Mouse (Mus musculus) mouse trophoblast stem cell (cell line): ENCODE data around the gene Pdcd1lg2.

Experiments
- in situ Hi-C, 2 experiments: fragments of 300-500 bp; cut with MseI, MboI; formaldehyde crosslinking; loops; 2 replicates in 1 of 2; 3 replicates in 1 of 2; pipeline ENCODE4 v1.15.1; 2025

Gene Pdcd1lg2

DNA sequence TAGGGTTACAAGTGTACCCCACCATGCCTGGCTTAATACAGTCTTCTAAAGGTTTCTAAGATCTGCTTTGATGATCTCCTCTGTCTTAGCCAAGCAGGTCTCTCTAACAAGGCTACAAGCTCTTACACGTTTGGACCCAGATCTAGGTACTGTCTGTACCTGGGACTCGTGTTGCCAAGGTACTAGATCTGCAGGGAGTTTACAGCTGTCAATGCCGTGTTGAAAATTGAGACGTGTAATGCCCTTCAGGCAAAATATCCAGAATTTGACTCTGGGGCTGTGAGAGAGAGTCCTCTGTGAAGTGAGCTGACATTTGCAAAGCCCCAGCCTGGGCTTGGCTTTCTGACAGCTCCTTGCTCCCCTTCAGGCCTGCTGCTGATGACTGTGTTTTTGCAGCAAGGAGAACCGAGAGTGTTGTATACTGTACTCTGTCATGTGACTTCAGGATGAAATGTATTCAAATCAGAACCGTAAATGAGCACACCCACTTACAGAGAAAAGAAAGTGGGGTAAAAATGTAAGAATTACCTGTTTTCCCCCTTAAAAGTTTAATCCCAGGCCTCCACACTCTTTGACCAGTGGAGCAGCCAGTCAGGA is 85.4 kb downstream of the Pdcd1lg2 start:
- in situ Hi-C loops, result loop anchor here (10.0 kb wide), 1 partner anchor 131 kb away; the partner anchor contains the start of genes Cd274 (in 2 of the 2) and Plgrkt (in 2 of the 2)

DNA sequence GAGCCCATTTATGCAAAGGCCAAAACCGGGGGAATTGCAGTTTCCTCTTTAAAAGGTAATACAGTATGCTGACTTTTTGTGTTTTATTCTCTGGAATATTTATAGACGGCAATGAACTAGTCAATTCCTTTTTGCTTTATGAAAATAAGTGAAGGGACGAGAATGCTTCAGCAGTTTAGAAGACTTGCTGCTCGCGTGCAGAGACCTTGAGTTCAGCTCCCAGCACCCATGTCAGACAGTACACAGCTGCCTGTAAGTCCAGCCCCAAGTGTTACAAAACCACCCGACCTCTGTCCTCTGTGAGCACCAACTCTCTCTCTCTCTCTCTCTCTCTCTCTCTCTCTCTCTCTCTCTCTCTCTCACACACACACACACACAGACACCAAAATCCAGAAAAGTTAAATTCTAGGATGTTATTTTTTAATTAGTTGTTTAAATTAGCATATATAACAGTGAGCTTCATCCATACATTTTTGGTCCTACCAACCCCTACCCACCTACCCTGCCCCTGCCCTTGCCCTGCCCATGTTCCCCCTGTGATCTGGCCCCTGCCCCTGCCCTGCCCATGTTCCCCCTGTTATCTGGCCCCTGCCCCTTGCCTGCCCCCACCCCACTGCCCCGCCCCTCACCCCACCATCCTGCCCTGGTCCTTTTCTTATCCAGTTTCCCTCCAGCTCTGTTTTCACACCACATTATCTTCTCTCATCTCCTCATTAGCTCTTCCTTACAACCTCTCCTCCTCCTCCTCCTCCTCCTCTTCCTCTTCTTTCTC is 86.3 kb downstream of the Pdcd1lg2 start:
- in situ Hi-C loops, result loop anchor here (10.0 kb wide), 1 partner anchor 132 kb away; the partner anchor contains the start of genes Cd274 (in 2 of the 2) and Plgrkt (in 2 of the 2)

DNA sequence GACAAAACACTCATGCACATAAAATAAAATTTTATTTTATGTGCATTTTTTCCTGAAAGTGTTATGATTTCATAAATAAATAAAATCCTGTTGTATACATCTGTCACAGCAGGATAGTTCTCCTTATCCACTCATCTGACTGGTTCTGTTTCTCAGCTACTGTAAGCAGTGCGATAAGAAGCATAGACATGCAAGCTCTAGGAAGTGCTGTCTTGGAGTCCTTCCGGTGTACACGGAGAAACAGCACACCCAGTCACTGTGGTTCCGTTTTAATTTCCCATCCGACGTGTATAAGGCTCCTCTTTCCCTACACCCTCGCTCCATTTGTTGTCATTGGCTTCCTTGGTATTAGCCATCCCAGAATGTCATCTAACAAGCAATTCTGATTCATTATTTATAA is 87.2 kb downstream of the Pdcd1lg2 start:
- in situ Hi-C loops, result loop anchor here (10.0 kb wide), 1 partner anchor 133 kb away; the partner anchor contains the start of genes Cd274 (in 2 of the 2) and Plgrkt (in 2 of the 2)

DNA sequence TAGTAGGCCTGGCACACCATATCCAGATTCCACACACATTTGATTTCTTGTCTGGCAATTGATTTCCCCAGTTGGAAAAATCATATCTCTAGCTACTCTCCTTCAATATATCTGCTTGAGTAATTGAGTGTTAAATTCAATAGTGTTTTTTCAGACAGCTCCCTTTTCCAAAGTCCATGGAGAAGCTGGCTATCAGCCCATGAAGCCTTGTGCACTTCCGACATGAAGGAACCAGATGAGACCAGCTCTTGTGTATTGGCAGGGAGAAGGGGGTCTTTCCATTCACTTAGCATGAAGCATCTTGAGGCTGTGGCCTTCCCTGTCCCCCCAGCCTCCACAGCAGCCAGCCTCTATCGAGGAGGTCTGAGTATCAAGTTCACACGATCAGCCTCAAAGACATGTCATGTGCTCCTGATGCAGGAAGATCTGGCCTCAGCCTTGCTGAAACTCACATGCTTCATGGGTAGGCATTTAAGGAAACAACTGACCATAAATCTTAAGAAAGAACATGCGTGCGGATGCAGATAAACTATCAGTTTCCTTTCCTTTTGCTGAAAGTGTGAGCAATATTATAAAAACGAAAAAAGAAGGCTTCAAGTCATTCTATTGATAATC is 88.2 kb downstream of the Pdcd1lg2 start:
- in situ Hi-C loops, result loop anchor here (10.0 kb wide), 1 partner anchor 134 kb away; the partner anchor contains the start of genes Cd274 (in 2 of the 2) and Plgrkt (in 2 of the 2)

DNA sequence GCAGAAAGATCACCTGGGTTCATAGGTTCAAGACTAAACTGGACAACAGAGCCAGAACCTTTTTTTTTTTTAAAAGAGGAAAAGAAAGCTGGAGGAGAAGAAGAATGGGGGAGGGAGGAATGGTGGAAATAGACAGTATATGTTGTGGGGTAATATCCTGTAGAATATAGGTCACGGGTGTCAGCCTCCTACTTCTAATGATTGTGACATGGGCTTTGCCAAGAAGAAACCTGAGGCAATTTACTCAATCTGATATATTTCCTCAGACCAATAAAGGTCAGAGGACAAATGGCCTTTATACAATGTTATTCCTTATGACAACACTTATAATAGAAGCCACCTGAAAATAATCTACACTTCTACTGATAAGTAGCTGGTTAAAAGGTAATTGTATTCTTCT is 89.6 kb downstream of the Pdcd1lg2 start:
- in situ Hi-C loops, result loop anchor here in 1 of 2 experiments (10.0 kb wide), 1 partner anchor 56 kb away; no protein-coding TSS in a partner anchor

DNA sequence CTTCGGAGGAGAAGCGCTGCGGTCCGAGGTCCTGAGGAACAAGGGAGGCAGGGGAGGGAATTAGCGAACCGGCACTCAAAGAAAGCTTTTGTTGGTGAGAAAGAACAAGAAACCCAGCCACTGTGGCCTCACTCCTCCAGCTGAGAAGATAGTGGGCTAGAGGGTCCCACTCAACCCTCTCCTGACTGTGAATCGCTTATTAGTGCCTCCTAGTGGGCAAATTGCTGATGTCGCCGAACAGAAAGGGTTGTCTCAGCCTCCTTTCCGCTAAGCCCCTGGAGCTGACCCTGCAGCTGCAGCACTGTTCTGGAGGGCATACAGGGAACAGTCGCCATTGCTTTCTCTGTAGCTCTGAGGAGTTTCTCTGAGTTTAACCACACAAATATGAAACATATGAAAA is 90.4 kb downstream of the Pdcd1lg2 start:
- in situ Hi-C loops, result loop anchor here in 1 of 2 experiments (10.0 kb wide), 1 partner anchor 56 kb away; no protein-coding TSS in a partner anchor

DNA sequence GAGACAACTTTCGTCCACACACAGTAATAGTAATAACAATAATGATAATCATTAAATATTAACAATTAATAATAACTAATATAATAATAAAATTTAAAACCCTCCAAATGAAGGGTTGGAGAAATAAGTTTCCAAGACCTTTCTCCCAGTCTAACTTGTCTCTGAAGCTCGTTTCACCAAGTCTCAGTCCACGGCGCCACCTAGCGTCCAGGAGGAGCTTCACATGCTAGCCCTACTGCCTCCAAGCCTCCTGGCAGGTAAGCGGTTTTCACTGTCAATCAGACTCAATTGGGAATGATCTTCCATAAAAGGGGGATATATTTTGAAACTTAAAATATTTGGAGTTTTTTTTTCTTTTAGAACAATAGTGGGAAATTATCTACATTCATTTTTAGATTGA is 90.8 kb downstream of the Pdcd1lg2 start:
- in situ Hi-C loops, result loop anchor here in 1 of 2 experiments (10.0 kb wide), 1 partner anchor 57 kb away; no protein-coding TSS in a partner anchor

DNA sequence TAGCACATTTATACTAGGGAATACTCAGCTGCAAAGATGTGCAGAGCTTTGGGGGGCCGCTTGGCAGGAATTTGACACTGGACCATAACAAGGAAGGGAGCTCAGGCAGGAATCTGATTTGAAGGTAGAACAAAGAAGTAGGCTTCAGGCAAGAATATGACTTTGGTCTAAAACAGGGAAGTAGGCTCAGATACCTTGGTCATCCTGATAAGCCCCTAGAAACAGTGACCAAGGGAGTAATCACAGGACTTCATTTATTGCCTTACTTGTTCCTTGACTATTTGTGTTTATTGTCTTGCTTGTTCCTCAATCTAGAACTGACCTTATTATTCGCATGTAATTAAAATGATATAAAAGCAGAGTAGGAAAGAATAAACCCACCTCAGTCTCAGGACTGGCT is 93.4 kb downstream of the Pdcd1lg2 start:
- in situ Hi-C loops, result loop anchor here in 1 of 2 experiments (10.0 kb wide), 1 partner anchor 59 kb away; no protein-coding TSS in a partner anchor

DNA sequence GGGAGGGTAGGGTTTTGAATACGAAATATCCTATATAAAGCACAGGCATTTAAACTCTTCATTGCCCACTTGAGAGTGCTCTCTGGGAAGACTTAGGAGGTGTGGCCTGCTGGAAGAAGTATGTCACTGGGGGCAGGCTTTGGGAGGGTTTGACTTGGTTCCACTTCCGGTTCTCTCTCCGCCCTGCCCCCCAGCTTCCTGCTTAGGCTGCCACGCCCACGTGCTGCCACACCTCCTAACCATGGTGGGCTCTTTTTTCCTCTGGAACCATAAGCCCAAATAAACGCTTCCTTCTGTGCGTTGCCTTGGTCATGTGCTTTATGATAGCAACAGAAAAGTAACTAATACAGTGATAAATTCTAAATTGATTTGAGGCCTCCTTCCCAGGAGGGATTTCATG is 94.9 kb downstream of the Pdcd1lg2 start:
- in situ Hi-C loops, result loop anchor here in 1 of 2 experiments (10.0 kb wide), 1 partner anchor 61 kb away; no protein-coding TSS in a partner anchor

DNA sequence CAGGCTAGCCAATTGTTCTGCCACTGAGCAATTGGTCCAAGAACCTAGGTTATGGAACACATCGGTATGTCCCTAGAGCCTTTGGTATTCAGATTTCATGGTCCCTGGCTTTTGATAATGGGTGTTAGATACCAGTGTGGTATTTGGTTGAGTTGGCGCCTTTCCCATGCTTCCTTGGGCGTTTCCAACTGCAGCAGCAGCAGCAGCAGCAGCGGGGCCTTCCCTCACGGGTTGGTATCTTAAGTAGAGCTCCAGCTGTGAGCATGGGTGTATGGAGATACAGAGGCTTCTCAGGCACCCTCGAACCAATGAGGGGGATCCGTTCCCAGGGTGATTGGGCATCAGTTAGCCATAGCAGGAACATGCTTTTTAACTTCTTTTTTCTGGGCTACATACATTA is 97.5 kb downstream of the Pdcd1lg2 start:
- in situ Hi-C loops, result loop anchor here in 1 of 2 experiments (10.0 kb wide), 1 partner anchor 63 kb away; no protein-coding TSS in a partner anchor

DNA sequence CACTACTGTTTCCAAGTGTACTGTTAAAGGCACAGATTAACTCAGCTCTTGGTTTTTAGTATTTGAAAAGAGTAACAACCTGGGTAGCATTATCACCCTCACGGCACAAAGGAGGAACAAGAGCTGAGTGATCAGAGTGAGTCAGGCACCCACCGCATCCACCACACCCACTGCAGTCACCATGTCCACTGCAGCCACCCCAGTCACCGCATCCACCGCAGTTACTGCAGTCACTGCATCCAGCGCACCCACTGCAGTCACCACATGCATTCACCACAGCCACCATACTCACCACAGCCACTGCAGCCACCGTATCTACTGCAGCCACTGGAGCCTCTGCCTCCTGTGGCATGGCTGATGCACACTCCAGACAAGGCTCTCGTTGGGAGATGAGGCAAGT is 99.1 kb downstream of the Pdcd1lg2 start:
- in situ Hi-C loops, result loop anchor here in 1 of 2 experiments (10.0 kb wide), 1 partner anchor 65 kb away; no protein-coding TSS in a partner anchor

DNA sequence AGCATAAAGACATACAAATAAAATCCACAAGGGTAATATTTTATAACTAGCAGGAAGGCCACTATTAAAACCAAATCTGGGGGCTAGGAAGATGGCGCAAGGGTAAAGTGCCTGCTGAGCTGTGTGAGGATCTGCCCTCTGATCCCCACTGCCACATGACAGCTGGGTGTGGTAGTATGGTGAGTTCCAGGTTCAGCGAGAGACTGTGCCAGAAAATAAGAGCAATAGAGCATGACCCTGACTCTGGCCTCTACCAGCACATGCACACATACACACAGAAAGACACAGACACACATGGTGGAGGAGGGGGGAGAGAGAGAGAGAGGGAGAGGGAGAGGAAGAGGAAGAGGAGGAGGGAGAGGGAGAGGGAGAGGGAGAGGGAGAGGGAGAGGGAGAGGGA is 101.1 kb downstream of the Pdcd1lg2 start:
- in situ Hi-C loops, result no loop called here

DNA sequence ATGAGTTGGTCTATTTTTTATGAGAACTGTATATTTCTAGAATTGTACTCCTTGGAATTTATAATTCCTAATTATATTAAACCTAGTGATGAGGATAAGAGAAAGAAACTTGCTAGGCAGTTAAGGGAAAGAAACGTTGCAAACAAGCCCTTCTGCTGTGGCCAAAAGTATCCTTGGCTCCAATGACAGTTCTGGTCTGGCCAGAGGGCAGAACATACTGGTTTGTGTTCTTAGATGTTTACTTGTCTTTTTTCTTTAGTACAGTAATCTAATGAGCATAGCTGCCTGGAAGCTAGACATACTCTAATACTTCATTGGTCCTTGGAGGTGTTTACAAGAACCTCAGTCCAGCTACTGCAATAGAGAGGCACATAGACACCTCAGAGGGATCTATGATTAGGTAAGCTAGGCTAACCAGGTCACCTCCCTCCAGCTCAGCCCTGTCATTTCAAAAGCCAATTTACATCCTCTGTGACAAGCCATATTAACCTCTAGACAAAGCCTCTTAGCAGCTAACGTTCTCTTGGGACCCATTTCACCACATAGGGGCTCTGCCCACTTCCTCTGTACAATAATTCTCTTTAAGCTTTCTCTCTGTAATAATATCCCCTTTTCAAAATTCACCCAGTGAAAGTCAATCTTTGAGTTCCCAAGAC is 102.5 kb downstream of the Pdcd1lg2 start:
- in situ Hi-C loops, result no loop called here

DNA sequence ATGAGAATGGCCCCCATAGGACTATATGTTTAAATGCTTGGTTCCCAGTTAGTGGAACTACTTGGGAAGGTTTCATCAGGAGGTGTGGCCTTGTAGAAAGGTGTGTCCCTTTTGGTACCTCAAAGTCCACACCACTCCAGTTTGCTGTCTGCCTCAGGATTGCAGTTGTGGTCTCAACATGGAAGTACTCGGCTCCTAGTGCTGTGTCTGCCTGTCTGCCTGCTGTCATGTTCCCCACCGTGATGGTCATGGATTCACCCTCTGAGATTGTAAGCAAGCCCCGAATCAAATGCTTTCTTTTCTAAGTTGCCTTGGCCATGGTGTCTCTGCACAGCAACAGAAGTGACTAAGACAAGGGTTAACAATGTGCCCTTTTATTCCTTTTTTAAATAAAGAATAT is 103.4 kb downstream of the Pdcd1lg2 start:
- in situ Hi-C loops, result no loop called here

DNA sequence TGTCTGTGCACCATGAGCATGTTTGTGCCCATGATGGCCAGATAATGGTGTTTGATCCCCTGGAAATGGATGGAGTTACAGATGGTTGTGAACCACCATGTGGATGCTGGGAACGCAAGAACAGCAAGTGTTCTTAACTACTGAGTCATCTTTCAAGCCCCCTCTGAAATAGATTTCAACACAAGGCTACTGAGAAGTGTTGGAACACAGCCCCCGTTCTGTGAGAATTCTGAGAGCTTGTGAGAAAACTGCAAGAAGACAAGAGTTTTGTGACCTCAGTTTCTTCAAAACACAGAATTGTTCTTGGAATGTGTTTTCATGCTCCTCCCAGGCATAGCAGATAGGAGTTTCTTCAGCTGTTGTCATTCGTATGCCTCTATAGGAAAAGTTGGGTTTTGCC is 104.7 kb downstream of the Pdcd1lg2 start:
- in situ Hi-C loops, result no loop called here

DNA sequence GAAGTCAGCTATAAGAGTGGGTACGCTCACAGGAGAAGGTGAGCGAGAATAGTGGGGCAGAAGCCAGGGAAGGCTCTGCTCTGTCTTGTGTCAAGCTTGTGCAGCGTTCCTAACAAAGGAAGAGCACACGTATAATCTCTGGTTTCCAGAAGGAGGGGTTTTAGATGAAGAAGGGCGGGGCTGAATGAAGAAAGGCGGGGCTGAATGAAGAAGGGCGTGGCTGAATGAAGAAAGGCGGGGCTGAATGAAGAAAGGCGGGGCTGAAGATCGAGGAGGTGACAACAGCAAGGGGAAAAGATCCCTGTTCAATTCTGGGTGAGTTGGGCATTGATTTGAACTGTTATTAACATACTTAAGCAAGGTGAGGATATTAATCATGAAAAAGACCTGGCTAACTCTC is 105.3 kb downstream of the Pdcd1lg2 start:
- in situ Hi-C loops, result no loop called here

DNA sequence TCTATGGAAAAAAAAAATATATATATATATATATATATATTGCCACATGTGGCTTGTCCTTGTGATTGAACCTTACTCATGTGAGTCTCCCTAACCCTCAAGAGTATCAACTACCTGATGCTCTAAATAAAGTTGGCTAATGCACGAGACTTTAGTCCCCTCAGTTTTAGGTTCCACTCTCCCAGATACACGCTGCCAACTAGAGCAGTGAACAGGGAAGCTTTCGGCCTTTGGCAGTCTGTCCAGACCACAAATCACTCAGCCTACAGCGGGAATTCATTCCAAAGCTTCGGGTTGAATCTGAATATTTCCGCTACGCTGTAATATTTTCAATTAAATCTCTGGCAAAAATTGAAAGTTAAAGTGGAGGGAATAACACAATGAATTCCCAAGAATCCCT is 107.7 kb downstream of the Pdcd1lg2 start:
- in situ Hi-C loops, result no loop called here

DNA sequence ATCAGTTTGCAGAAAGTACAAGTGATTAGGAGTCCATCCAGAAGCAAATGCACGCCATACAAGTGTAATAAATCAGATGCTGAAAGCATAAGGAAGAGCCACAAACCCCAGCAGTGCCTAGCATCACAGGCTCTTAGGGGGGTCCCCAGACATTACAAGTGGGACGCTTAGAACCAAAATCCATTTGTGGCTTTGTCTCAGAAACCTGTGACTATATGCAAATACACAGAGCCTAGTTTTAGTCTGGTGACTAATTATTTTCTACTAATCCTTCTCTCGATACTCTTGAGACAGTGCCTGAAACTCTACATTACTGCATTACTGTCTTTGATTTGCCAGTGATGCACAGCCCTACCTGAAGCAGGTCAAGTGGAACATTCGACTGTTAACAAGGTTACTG is 108.2 kb downstream of the Pdcd1lg2 start:
- in situ Hi-C loops, result no loop called here
